20 mouse cellular contexts compared by ENCODE assay signal in the genomic region with DNA sequence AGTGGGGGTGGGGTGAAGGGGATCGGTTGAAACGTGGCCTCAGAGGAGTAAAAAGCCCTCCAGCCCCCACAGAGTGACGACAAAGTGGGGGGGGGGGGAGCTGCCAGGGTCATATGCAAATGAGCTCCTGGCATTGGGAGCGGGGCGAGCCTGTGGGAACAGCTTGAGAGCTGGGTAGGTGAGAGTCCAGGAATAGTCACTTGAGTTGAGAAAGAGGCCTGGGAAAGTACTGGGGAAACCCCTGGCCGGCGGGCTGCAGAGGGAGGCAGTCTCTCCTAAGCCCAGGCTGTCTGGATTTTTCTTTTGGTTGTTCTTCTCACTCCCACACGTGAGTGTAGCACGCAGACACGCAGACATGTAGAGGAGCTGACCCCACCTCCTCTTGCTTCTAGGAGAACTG.
DNase-seq lines count a peak whose midpoint lies in the region; ATAC-seq lines count a peak whose summit lies in the region.
"Had no signal": no experiment of that assay in that cellular context is flagged by ENCODE, and none has a peak within 500 bp of the region (broad histone marks: within the 10 kb centered on the region; RNA-seq: fewer than 3 reads in every experiment).

No protein-coding gene starts in this region.

- no peaks in the 10 kb centered on the region; the same call in 1 of the 2 replicates for H3K9me3 ChIP-seq in kidney, embryonic 16.5 days (ENCODE audit: low read length)
- H3K9me3 ChIP-seq in midbrain, embryonic 11.5 days (ENCODE audit: control insufficient read depth, low read length), result no peaks in the 10 kb centered on the region
- H3K9me3 ChIP-seq in midbrain, embryonic 16.5 days (replicated peaks; ENCODE audit: control insufficient read depth, low read length, poor library complexity, severe bottlenecking), result no peaks in the 10 kb centered on the region
- H3K9me3 ChIP-seq in limb, embryonic 10.5 days (replicated peaks), result no peaks in the 10 kb centered on the region
- H3K9me3 ChIP-seq: embryonic facial prominence, embryonic 10.5 days; forebrain, embryonic 13.5 days had no signal

- ATAC-seq in kidney, embryonic 16.5 days (ENCODE audit: low FRiP score, low TSS enrichment), result 0 out of 2 replicates have a peak, but pooled peaks have one; percentile 15
- no peak for ATAC-seq in midbrain, embryonic 11.5 days (ENCODE audit: low FRiP score)
- ATAC-seq in midbrain, embryonic 16.5 days, result no peak
- ATAC-seq: activated CD4-positive, CD25-positive, alpha-beta regulatory T cell, adult 4 months; forebrain, embryonic 13.5 days; forebrain, postnatal 0 days; Patski had no signal

- no peak overlapping the region for H3K9ac ChIP-seq in kidney, embryonic 16.5 days (replicated peaks; ENCODE audit: low read length)
- H3K9ac ChIP-seq in midbrain, embryonic 11.5 days (ENCODE audit: low read length), result no peak overlapping the region
- H3K9ac ChIP-seq in midbrain, embryonic 16.5 days (ENCODE audit: low read depth, low read length), result no peak overlapping the region
- H3K9ac ChIP-seq: forebrain, embryonic 13.5 days; forebrain, postnatal 0 days; heart, embryonic 13.5 days had no signal

- no peak overlapping the region for H3K4me2 ChIP-seq in kidney, embryonic 16.5 days (replicated peaks; ENCODE audit: low read depth, low read length)
- no peak overlapping the region for H3K4me2 ChIP-seq in midbrain, embryonic 11.5 days
- H3K4me2 ChIP-seq in midbrain, embryonic 16.5 days (ENCODE audit: low read length), result no peak overlapping the region
- H3K4me2 ChIP-seq: forebrain, embryonic 13.5 days; heart, embryonic 13.5 days had no signal

- no peaks in the 10 kb centered on the region for H3K4me1 ChIP-seq in kidney, embryonic 16.5 days (ENCODE audit: insufficient read depth, low read length)
- H3K4me1 ChIP-seq in midbrain, embryonic 11.5 days (ENCODE audit: control insufficient read depth, insufficient read depth, low read length), result peaks cover 6% of the 10 kb centered on the region; the same call in 1 of the 2 replicates
- H3K4me1 ChIP-seq in midbrain, embryonic 16.5 days (ENCODE audit: control insufficient read depth, insufficient read depth, low read length), result no peaks in the 10 kb centered on the region
- H3K4me1 ChIP-seq in limb, embryonic 10.5 days, result peaks cover 10% of the 10 kb centered on the region
- H3K4me1 ChIP-seq: forebrain, embryonic 13.5 days had no signal

- H3K36me3 ChIP-seq in kidney, embryonic 16.5 days (ENCODE audit: insufficient read depth, low read length), result no peaks in the 10 kb centered on the region
- H3K36me3 ChIP-seq in midbrain, embryonic 11.5 days (ENCODE audit: control insufficient read depth, insufficient read depth, low read length), result no peaks in the 10 kb centered on the region
- no peaks in the 10 kb centered on the region for H3K36me3 ChIP-seq in midbrain, embryonic 16.5 days (ENCODE audit: control insufficient read depth, insufficient read depth, low read length)
- no peaks in the 10 kb centered on the region for H3K36me3 ChIP-seq in limb, embryonic 10.5 days
- H3K36me3 ChIP-seq: embryonic facial prominence, embryonic 10.5 days; heart, embryonic 13.5 days had no signal

- no peak for DNase-seq in kidney, postnatal 14 days
- peak; percentile 11 to 22 for DNase-seq in lung, adult 18-20 months
- DNase-seq in lung, postnatal 10 days, result no peak
- DNase-seq in midbrain, embryonic 11.5 days (ENCODE audit: low spot score, missing footprints), result peak; percentile 76
- no peak for DNase-seq in limb, embryonic 10.5 days (ENCODE audit: low spot score)
- no peak for DNase-seq in left cerebral cortex, adult 8-10 months (ENCODE audit: low spot score in 2 of 2)
- DNase-seq: adrenal gland, postnatal 25 days; cerebellum, adult 2 months; cerebellum, postnatal 10 days; forebrain, postnatal 0 days; gastrocnemius, postnatal 36 days; heart, adult 11 months; heart, postnatal 36 days had no signal

- H3K27me3 ChIP-seq in kidney, embryonic 16.5 days (ENCODE audit: insufficient read depth, low read length), result no peaks in the 10 kb centered on the region
- 0 out of 2 replicates have a peak, but pooled peaks cover 3% of the 10 kb centered on the region for H3K27me3 ChIP-seq in midbrain, embryonic 11.5 days (ENCODE audit: control insufficient read depth, insufficient read depth, low read length)
- peaks cover 2% of the 10 kb centered on the region; the same call in 1 of the 2 replicates for H3K27me3 ChIP-seq in midbrain, embryonic 16.5 days (ENCODE audit: control insufficient read depth, insufficient read depth, low read depth, low read length)
- H3K27me3 ChIP-seq in limb, embryonic 10.5 days (ENCODE audit: low read depth, poor library complexity, severe bottlenecking), result no peaks in the 10 kb centered on the region
- H3K27me3 ChIP-seq: heart, embryonic 13.5 days; Patski had no signal

- H3K4me3 ChIP-seq in kidney, embryonic 16.5 days (ENCODE audit: low read length), result no peak overlapping the region
- H3K4me3 ChIP-seq in midbrain, embryonic 11.5 days (ENCODE audit: low read depth, low read length), result no peak overlapping the region
- no peak overlapping the region for H3K4me3 ChIP-seq in midbrain, embryonic 16.5 days (ENCODE audit: low read depth, low read length)
- H3K4me3 ChIP-seq in limb, embryonic 10.5 days, result no peak overlapping the region
- H3K4me3 ChIP-seq: embryonic facial prominence, embryonic 10.5 days; forebrain, embryonic 13.5 days; heart, embryonic 13.5 days had no signal

- no peak overlapping the region for H3K27ac ChIP-seq in kidney, embryonic 16.5 days (ENCODE audit: low read length)
- H3K27ac ChIP-seq in midbrain, embryonic 11.5 days (ENCODE audit: low read depth, low read length), result no peak overlapping the region
- H3K27ac ChIP-seq in midbrain, embryonic 16.5 days (ENCODE audit: low read length), result no peak overlapping the region
- H3K27ac ChIP-seq in limb, embryonic 10.5 days, result 0 out of 2 replicates have a peak overlapping the region, but pooled peaks have one; percentile 19
- H3K27ac ChIP-seq: embryonic facial prominence, embryonic 10.5 days; forebrain, embryonic 13.5 days; heart, embryonic 13.5 days had no signal

- 53% methylated on average over 10 of the region's 10 CpGs for WGBS in kidney, embryonic 16.5 days
- WGBS in midbrain, embryonic 11.5 days, result 76% methylated on average over 10 of the region's 10 CpGs
- WGBS in midbrain, embryonic 16.5 days, result 57% methylated on average over 10 of the region's 10 CpGs
- 69% methylated on average over 10 of the region's 10 CpGs for WGBS in limb, embryonic 10.5 days

Comparison
In these comparisons a context has a peak if more than half of its experiments do, and no peak if none do; other contexts are left out.
1. DNase-seq: peak in lung, adult 18-20 months (2 of 2) and midbrain, embryonic 11.5 days (single experiment); none in kidney, postnatal 14 days (single experiment), lung, postnatal 10 days (single experiment), limb, embryonic 10.5 days (single experiment) and left cerebral cortex, adult 8-10 months (0 of 2).